Mouse (Mus musculus) splenic B cell, adult 2 months (primary cell): Measurements from ENCODE around the gene Vmac.
A peak's percentile ranks its signal among the peaks of the same experiment; 100 is the strongest.

Experiments used
- DNase-seq: peaks from one replicate; pipeline ENCODE4 v3.0.0-alpha.2; 2011; ENCODE audit warnings: low read depth, low spot score
- H3K27me3 ChIP-seq: 2 replicates; pipeline ENCODE4 v1.6.1; 2012; ENCODE audit warnings: mild to moderate bottlenecking, low read length, moderate library complexity, mixed read lengths; ENCODE audit not compliant: control insufficient read depth, poor library complexity, insufficient read depth, severe bottlenecking
- H3K36me3 ChIP-seq: 2 replicates; pipeline ENCODE4 v1.6.1; 2012; ENCODE audit warnings: mild to moderate bottlenecking, low read length, moderate library complexity, mixed read lengths; ENCODE audit not compliant: control insufficient read depth, poor library complexity, insufficient read depth, severe bottlenecking

The Vmac gene

DNA sequence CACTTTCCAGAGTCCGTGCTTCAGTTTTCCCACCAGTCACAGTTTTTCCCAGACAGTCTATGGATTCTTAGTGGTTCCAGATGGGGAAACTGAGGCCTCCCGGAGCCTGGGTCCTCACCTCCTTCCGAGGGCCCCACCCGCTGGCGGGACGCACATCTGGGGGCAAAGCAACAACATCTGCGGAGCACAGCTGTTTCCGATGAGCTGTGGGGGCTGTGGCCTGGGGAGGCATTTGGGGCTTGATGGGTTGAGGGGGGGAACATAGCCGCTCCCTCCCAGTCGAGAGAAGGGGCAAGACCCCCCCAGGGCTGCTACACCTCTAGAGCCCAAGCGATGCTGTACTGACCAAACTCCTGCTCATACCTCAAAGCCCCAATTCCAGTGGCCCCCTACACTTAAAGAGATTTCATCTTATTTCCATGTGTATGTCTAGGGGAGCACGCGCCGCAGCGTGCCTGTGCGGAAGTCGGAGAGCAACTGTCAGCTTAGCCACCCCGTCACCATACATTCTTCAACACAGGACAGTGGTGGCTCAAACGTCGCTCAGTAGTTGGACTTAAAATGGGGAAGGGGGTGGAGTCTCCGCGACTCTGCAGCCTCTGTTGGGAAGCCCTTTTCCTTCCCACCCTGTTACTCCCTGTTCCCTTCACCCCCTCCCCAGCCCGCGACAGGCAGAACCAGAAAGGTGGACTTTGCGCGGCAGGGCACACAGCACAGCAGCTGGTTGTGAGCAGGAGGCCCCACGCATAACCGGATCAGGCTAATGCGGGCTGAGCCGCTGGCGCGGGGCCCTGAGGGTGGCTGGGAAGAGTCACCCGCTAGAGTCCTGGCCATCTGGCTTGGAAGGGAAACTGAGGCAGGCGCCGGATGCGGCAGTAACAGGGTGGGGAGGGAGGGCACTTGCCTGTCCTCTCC is 36.7 kb upstream of the Vmac start:
- no peak for DNase-seq
- Histone ChIP-seq H3K27me3 (no peaks in the 10 kb centered on the region), H3K36me3 (no peaks in the 10 kb centered on the region)

DNA sequence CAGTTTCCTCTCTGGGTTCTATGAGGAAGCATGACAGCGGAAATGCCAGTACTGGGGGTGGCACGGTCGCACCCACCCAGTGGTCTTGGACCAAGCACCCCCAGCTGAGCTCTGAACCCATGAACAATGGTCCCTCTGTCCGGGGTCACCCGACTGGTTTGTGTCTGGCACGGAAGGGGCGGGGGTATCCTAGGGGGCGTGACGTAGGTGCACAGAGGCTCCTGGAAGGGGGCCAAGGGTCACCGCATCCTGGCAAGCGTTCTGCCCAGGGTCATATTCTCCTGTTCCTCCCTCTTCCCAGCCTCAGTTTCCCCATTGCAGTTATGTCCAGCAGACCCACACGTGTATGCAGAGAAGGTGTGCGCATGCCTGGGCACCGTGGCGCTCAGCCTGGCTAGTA is 35.6 kb upstream of the Vmac start:
- Histone ChIP-seq H3K27me3 (no peaks in the 10 kb centered on the region), H3K36me3 (no peaks in the 10 kb centered on the region)
- no peak for DNase-seq

DNA sequence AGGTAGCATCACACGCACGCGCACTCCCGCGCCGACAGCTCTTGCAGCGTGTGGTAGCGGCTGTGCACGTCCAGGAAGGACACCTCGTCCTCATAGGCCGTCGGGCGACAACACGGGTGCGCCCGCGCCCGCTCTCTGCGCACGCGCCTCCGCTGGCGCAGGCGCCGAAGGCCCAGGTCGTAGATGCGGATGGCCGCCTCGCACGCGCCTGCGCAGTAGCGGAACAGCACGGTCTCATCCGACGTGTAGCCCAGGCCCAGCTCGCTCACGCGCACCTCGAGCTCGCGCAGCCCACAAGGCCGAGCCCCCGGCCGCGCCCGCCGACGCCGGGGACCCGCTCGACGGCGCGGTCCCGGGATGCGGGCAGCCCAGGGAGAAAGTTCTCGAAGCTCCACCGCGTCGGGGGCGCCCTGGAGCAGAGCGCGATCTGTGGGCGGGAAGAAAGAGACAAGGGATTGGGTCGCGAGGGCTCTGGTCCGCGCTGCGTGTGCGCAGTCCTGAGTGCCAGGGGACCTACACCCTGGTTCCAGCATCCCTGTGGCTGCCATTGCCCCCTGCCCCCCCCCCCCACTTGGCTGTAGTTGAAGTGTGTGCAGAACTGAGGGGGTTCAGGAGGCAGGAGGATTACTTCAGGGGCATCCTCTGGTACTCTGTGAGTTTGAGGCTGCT is 33.7 kb upstream of the Vmac start:
- DNase-seq = peak; percentile 37
- H3K27me3 ChIP-seq = no peaks in the 10 kb centered on the region
- H3K36me3 ChIP-seq = no peaks in the 10 kb centered on the region

DNA sequence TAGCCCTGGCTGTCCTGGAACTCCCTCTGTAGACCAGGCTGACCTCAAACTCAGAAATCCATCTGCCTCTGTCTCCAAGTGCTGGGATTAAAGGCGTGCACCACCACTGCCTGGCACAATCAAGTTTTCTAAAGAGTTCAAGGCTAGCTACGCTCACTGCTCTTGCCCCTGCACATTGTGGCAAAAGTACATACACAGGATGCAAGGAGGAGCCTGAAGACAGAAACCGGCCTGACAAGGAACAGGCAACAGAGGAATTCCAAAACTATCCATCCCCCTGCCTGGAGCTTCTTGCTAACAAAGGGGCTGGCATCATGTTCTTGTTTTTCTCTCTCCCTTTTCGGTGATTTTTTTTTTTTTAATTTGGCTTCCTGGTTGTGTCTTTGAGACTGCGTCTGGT is 26.4 kb upstream of the Vmac start:
- DNase-seq = no peak
- Histone ChIP-seq H3K27me3 (no peaks in the 10 kb centered on the region), H3K36me3 (no peaks in the 10 kb centered on the region)

DNA sequence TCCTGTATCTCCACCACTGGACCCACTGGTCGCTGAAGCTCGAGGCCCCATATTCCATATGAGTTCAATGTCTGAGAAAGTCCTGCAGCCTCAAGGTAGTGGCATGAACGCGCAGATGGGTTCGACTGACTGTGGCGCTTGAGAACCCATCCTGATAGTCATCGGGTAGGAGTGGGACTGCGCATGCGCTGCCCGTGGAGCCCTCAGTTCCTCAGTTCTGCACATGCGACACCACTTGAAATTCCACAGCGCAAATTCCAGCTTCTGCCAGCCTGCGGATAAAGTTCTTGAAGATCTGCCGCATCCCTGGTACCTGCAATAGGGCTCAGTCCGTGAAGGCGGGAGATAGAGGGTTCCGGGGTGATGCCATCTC is 23.0 kb upstream of the Vmac start:
- Histone ChIP-seq H3K36me3 (no peaks in the 10 kb centered on the region), H3K27me3 (no peaks in the 10 kb centered on the region)
- no peak for DNase-seq

DNA sequence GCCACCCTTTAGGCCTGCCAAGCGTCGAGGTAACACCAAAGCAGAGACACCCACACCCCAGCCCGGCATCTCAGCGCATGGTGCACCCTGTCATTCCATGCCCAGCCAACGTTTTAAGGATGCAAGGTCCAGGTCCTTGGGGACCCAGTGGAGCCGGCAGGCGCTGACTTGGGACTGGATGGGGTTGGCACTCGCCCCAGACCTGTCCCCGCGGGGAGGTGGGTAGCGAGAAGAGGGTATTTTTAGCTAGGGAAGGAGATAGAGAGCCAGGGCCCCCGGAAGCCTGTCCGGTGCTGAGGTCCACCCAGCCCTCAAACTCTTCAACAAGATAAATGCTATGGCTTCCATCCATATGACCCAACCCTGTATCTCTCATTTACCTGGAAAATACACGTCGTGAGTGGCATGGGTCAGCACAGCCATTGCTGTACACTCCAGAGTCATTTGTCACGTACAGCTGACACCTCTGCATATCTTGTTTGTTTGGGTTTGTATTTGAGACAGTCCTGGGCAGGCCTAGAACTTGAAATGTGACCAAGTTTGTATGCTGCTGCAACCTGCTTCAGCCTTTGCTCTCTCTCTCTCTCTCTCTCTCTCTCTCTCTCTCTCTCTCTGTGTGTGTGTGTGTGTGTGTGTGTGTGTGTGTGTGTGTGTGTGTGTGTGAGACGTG is 22.4 kb upstream of the Vmac start:
- H3K36me3 ChIP-seq = no peaks in the 10 kb centered on the region
- no peaks in the 10 kb centered on the region for H3K27me3 ChIP-seq
- DNase-seq = no peak

DNA sequence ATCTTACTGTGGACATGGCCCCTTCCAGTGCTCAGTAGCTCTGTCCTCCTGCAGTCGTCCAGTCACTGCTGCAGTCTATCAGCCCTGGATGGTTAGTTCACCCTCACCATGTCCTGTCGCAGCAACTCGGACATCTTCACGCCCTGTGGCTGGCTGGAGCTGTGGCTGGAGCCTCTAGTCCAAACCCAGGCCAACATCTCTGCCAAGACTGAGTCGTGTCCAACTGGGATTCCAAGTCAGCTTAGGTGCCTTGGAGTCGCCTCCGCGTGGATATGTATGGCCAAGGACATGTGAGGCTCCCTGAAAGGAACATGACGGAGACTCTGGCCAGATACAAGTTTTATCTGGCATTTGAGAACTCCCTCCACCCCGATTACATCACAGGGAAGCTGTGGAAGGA is 20.4 kb upstream of the Vmac start:
- DNase-seq = no peak
- H3K27me3 ChIP-seq = no peaks in the 10 kb centered on the region

DNA sequence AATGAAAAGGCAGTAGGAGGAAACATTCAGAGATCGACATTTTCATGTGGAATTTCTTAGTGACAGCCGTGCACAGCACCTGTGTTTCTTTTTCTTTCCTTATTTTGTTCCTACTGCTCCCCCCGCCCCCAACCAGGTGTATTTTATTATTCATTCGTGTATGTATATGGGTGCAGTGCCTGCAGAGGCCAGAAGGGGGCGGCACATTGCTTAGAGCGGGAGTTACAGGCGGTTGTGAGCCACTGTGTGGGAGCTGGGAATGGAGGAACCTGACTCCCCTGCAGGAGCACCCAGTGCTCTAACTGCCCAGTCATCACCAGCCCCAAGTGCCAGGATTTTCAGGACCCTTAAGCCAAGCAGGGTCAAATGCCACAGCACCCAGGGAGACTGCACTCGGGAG is 18.7 kb upstream of the Vmac start:
- peak; percentile 38 for DNase-seq
- H3K36me3 ChIP-seq = no peaks in the 10 kb centered on the region

More for the DNA sequence above, 20.4 kb upstream of the Vmac start:
- no peaks in the 10 kb centered on the region for H3K36me3 ChIP-seq

DNA sequence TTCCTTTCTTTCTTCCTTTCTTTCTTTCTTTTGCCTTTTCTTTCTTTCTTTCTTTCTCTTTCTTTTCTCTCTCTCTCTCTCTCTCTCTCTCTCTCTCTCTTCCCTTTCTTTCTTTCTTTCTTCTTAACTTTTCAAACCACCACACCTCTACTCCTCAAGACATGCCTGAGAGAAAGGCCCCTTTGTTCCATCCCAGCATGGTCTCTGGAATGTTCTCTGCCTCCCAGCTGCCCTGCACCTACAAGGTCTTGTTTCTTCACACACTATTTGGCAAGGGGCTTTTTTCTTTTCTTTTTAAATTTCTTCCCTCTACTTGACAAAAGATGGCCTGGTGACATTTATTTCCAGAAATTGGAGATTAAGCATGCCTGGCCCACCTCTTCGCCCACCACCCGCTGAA is 11.8 kb upstream of the Vmac start:
- H3K36me3 ChIP-seq = no peaks in the 10 kb centered on the region
- no peaks in the 10 kb centered on the region for H3K27me3 ChIP-seq
- DNase-seq = no peak

More for the DNA sequence above, 18.7 kb upstream of the Vmac start:
- no peaks in the 10 kb centered on the region for H3K27me3 ChIP-seq

DNA sequence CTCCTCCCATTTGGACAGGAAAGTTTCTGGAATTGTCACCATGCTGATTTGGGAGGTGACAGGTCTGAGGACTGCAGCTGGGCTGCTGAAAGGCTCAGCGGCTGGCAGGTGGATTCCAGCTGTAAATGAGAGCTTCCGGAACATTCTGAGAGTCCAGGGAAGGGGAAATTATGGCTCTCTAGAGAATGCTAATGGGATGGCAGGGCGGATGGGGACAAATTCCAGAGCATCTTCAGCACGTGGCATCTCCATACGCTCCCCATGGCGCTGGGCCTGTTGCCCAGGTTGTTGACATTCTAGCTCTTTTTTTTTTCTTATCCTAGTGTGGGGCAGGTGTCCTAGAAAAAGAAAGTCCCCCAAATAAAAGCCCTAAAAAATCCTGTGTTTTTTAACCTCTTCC is 11.3 kb upstream of the Vmac start:
- DNase-seq = no peak

DNA sequence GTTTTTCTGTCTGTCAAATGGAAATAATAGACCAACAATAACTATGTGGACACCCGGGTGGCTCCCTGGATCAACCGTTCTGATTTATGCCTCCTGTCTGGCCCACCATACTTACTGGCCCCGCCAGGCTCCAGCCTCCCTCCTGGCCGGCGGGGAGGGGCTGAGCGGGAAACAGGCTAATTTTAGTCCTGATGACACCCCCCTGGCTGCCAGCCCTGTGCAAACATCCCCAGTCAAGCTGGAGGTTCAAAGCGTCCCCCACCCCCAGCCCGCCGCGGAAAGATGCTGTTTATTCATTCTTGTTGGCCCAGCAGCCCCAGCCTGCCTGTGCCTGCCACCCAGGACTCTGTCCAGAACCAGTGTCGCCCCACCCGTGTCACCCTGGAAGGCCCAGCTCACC is 10.3 kb upstream of the Vmac start:
- no peaks in the 10 kb centered on the region for H3K36me3 ChIP-seq
- no peak for DNase-seq
- no peaks in the 10 kb centered on the region for H3K27me3 ChIP-seq

More for the DNA sequence above, 11.3 kb upstream of the Vmac start:
- Histone ChIP-seq H3K36me3 (no peaks in the 10 kb centered on the region), H3K27me3 (no peaks in the 10 kb centered on the region)

DNA sequence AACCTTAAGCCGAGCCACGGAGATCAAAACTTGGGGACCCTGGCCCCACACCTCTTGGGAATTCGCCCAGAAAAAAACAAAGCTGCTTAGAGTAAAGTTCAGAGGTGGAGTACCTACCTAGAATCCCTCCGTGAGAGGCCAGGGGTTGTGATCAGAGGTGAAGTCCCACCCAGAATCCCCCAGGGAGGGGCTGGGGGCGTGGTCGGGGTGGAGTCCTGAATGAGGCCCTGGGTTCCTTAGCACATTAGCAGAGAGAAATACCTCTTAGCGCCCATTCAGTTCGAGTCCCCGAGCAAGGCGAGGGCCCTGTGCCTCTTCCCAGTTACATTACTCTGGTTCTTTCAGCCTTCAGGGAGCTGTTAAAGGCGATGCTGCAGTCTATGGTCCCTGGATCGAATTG is 9.8 kb upstream of the Vmac start:
- Histone ChIP-seq H3K27me3 (no peaks in the 10 kb centered on the region), H3K36me3 (peaks cover 3% of the 10 kb centered on the region; the same call in 1 of the 2 replicates)
- peak; percentile 35 for DNase-seq

DNA sequence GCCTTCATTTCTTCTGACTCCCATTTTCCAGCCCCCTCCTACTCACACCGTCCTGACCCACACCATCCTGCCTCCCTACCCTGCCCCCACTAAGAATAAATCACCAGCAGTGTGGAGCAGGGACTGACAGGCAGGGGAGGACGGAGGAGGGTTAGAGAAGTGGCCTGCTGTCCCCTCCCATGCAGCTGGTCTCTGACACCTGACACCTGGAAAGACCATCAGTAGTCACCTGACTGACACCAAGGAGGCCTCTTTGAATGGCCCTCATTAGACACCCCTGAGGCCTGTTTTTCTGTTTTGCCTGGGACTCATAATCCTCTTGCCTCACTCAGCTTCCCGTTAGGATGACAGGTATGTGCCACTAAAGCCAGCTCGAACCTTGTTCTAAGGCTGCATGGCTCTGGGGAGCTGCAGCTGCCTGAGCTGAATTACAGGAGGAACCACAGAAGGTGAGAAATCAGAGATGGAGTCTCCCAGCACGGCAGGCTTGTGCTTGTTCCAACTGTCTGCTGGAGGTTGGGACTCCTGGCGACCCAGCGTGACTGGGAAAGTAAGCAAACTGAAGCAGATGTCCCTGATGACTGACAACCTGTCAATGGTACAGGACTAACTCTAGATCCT is 9.3 kb upstream of the Vmac start:
- no peak for DNase-seq
- no peaks in the 10 kb centered on the region for H3K27me3 ChIP-seq
- peaks cover 3% of the 10 kb centered on the region; the same call in 1 of the 2 replicates for H3K36me3 ChIP-seq

DNA sequence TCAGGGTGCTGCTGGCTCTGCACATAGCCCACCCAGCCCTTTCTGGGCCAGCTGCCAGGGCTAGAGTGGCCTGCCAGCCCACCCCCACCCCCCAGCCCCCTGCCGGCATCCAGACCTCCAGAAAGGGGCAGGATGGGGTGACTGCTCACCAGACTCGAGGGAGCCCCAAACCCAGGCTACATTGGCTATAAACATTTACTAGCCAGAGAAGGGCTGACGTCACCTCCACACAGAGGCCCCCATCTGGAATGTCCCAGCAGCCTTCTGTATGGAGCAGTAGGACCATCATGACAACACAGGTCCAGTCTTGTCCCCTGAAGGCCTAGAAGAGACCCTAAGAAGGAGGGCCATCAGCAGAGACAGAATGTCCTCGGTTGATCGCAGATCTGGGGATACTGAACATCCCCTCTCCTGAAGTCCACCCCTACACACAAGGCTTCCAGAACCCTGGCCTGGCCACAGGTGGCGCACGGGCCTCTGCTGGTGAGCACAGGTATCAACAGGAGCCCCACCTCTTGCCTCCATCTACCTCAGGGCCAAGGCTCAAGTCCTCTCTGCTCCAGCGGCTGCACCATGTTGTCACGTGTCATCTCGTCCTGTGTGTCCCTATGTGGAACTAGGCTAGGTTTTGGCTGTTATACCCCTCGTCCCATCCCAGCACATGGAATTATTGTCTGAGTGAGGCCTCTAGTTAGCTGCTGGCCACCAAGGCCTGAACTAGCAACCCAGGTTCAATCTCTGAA is 5.8 kb upstream of the Vmac start:
- H3K36me3 ChIP-seq = peaks cover 3% of the 10 kb centered on the region; the same call in 1 of the 2 replicates
- DNase-seq = no peak
- no peaks in the 10 kb centered on the region for H3K27me3 ChIP-seq
